Mouse (Mus musculus) kidney, postnatal 10 days (tissue): Measurements from ENCODE around the gene Vmn1r192.
"Not testable (repeated sequence)": the region's sequence is repeated elsewhere in the genome, so short reads cannot be mapped to it uniquely, and the experiment has no call there.

ENCODE experiments used
- DNase-seq: peaks from one replicate; pipeline ENCODE4 v3.0.0; 2021; ENCODE audit warnings: mixed read lengths

The Vmn1r192 gene

GRCm38 (mm10) chr13:22191041-22191440 is at the start of gene Vmn1r192:
Gene Vmn1r192, minus strand, starts transcription at chr13:22191141.
- DNase-seq: no peak

GRCm38 (mm10) chr13:22223060-22223459 is 32.1 kb upstream of the Vmn1r192 start, which contains the start of gene Vmn1r193:
Gene Vmn1r193, minus strand, starts transcription at chr13:22223160.
- DNase-seq: not testable (repeated sequence)

GRCm38 (mm10) chr13:22192756-22193155 is 1.8 kb upstream of the Vmn1r192 start:
- not testable (repeated sequence) for DNase-seq

- no peak for DNase-seq
Observed at GRCm38 (mm10) chr13:22190385-22190784, 556 bp downstream of the Vmn1r192 start.

- DNase-seq: no peak
Observed at GRCm38 (mm10) chr13:22189313-22189712, 1.6 kb downstream of the Vmn1r192 start.

- no peak for DNase-seq
Observed at GRCm38 (mm10) chr13:22183869-22184268, 7.1 kb downstream of the Vmn1r192 start, which contains the start of gene Vmn1r191. Gene Vmn1r191, minus strand, starts transcription at chr13:22183969.

- DNase-seq: peak; percentile 4
Observed at GRCm38 (mm10) chr13:22168416-22168815, 22.5 kb downstream of the Vmn1r192 start.

GRCm38 (mm10) chr13:22136495-22137293 is 54.2 kb downstream of the Vmn1r192 start:
- not testable (repeated sequence) for DNase-seq
